Mouse (Mus musculus) heart, adult 2 months (tissue): ENCODE measurements around the gene Phlda2. TPM values are rescaled to one million over a fixed set of nuclear protein-coding genes. Genes with fewer than 3 reads are reported as not detected.

ENCODE experiments used
- DNase-seq, 2 experiments: peaks; one replicate each; pipeline ENCODE4 v3.0.0; 2021
- H3K27ac ChIP-seq: fragments of 200-600 bp; 2 replicates; pipeline ENCODE4 v1.8.1; 2022
- H3K27me3 ChIP-seq: fragments of 200-500 bp; 2 replicates; pipeline ENCODE4 v1.6.1; 2012; ENCODE audit warnings: mild to moderate bottlenecking, low read length, inconsistent platforms, mixed read lengths; ENCODE audit not compliant: control insufficient read depth, insufficient read depth
- H3K36me3 ChIP-seq: fragments of 200-500 bp; 2 replicates; pipeline ENCODE4 v1.6.1; 2012; ENCODE audit warnings: low read length, inconsistent platforms; ENCODE audit not compliant: control insufficient read depth, insufficient read depth
- H3K4me1 ChIP-seq: fragments of 200-500 bp; 2 replicates; pipeline ENCODE4 v1.6.1; 2011; ENCODE audit warnings: low read length; ENCODE audit not compliant: control insufficient read depth, insufficient read depth
- H3K4me3 ChIP-seq: fragments of 200-600 bp; 2 replicates; pipeline ENCODE4 v1.8.1; 2022
- H3K79me2 ChIP-seq: fragments of 200-500 bp; replicated peaks from 2 replicates; pipeline ENCODE4 v1.6.1; 2012; ENCODE audit warnings: mild to moderate bottlenecking, inconsistent platforms, low read length, moderate library complexity, mixed read lengths; ENCODE audit not compliant: control insufficient read depth, insufficient read depth
- H3K9ac ChIP-seq: fragments of 200-500 bp; 2 replicates; pipeline ENCODE4 v1.6.1; 2012; ENCODE audit warnings: low read depth, mild to moderate bottlenecking, control low read depth, inconsistent platforms, low read length, mixed read lengths
- CTCF ChIP-seq: fragments of 200-600 bp; IDR thresholded peaks from 2 replicates; pipeline ENCODE4 v1.8.1; 2022; ENCODE audit warnings: antibody characterized with exemption, mild to moderate bottlenecking, moderate library complexity
- EP300 ChIP-seq: fragments of 200-500 bp; IDR thresholded peaks from 2 replicates; pipeline ENCODE4 v1.6.1; 2011; ENCODE audit warnings: low read depth, low read length, control low read depth; ENCODE audit not compliant: insufficient read depth
- POLR2A ChIP-seq: fragments of 200-500 bp; IDR thresholded peaks from 2 replicates; pipeline ENCODE4 v1.6.1; 2011; ENCODE audit warnings: mild to moderate bottlenecking, low read depth, low read length, control low read depth; ENCODE audit not compliant: insufficient read depth
- WGBS: fragments of 180-500 bp; shearing (Covaris S2); methylation state at CpG from one replicate; pipeline ENCODE4 v1.1.7; 2018; 5-methylcytosine and 5-hydroxymethylcytosine counted together
- intact Hi-C: fragments of 180-260 bp; cut with DNase I; formaldehyde crosslinking; loops from one replicate; pipeline ENCODE4 v1.15.1; 2025
- polyA plus RNA-seq: library from polyadenylated mRNA; depleted of rRNA; stranded (reverse); fragments of >200 nt; gene quantifications from 2 replicates; pipeline ENCODE4 v1.2.3, GENCODE M21; 2012
- total RNA-seq, 2 experiments: library from RNA; stranded (reverse); gene quantifications; 2 replicates each; pipeline ENCODE4 v1.2.3; 2021

Gene Phlda2
- total and polyA plus RNA-seq, 3 experiments, result not detected

GRCm38 (mm10) chr7:143506675-143507074, 3.7 kb upstream of the Phlda2 start:
- Histone ChIP-seq H3K27me3 (peaks cover 7% of the 10 kb centered on the region), H3K27ac (no peak overlapping the region), H3K36me3 (no peaks in the 10 kb centered on the region), H3K9ac (no peak overlapping the region), H3K4me3 (no peak overlapping the region), H3K79me2 (no peaks in the 10 kb centered on the region), H3K4me1 (peaks cover 2% of the 10 kb centered on the region)
- peak; percentile 28 to 46 for DNase-seq
- TF ChIP-seq CTCF, result peak; percentile 88
- no peak for TF ChIP-seq EP300
- no peak for TF ChIP-seq POLR2A
- intact Hi-C loops, result loop anchor here (1.0 to 5.0 kb wide), 2 partner anchors 26 to 34 kb away; partner anchors contain the start of gene Slc22a18
- 23% methylated on average over 7 of the region's 7 CpGs for WGBS

- no peak overlapping the region for H3K27ac ChIP-seq
- WGBS, result 67% methylated on average over 7 of the region's 7 CpGs
- TF ChIP-seq POLR2A, result no peak
- TF ChIP-seq EP300, result no peak
- no peak for TF ChIP-seq CTCF
Observed at GRCm38 (mm10) chr7:143506271-143506670, 3.3 kb upstream of the Phlda2 start.

GRCm38 (mm10) chr7:143505823-143506222, 2.9 kb upstream of the Phlda2 start:
- intact Hi-C loops, result loop anchor here (1.0 to 5.0 kb wide), 2 partner anchors 26 to 34 kb away; partner anchors contain the start of gene Slc22a18
- peaks cover 3% of the 10 kb centered on the region for H3K4me1 ChIP-seq
- no peak overlapping the region for H3K9ac ChIP-seq
- peak; percentile 79 for TF ChIP-seq CTCF
- no peak for TF ChIP-seq POLR2A
- TF ChIP-seq EP300, result no peak
- peaks cover 7% of the 10 kb centered on the region for H3K27me3 ChIP-seq
- no peak overlapping the region for H3K4me3 ChIP-seq
- no peaks in the 10 kb centered on the region for H3K79me2 ChIP-seq
- no peaks in the 10 kb centered on the region for H3K36me3 ChIP-seq
- peak; percentile 70 to 83 for DNase-seq
- H3K27ac ChIP-seq, result no peak overlapping the region
- WGBS, result 26% methylated on average over 11 of the region's 11 CpGs

More at GRCm38 (mm10) chr7:143506271-143506670, 3.3 kb upstream of the Phlda2 start:
- Histone ChIP-seq H3K36me3 (no peaks in the 10 kb centered on the region), H3K27me3 (peaks cover 7% of the 10 kb centered on the region), H3K4me1 (peaks cover 2% of the 10 kb centered on the region), H3K79me2 (no peaks in the 10 kb centered on the region), H3K9ac (no peak overlapping the region), H3K4me3 (no peak overlapping the region)
- no peak for DNase-seq
- intact Hi-C loops, result loop anchor here (1.0 to 5.0 kb wide), 2 partner anchors 26 to 34 kb away; partner anchors contain the start of gene Slc22a18

GRCm38 (mm10) chr7:143505411-143505810, 2.5 kb upstream of the Phlda2 start:
- Histone ChIP-seq H3K27me3 (peaks cover 7% of the 10 kb centered on the region), H3K27ac (no peak overlapping the region), H3K36me3 (no peaks in the 10 kb centered on the region), H3K4me3 (no peak overlapping the region), H3K9ac (no peak overlapping the region), H3K4me1 (peaks cover 4% of the 10 kb centered on the region), H3K79me2 (no peaks in the 10 kb centered on the region)
- 80% methylated on average over 2 of the region's 2 CpGs for WGBS
- DNase-seq, result no peak
- intact Hi-C loops, result loop anchor here (5.0 kb wide), 1 partner anchor 33 kb away; the partner anchor contains the start of gene Slc22a18
- TF ChIP-seq EP300, result no peak
- no peak for TF ChIP-seq POLR2A
- TF ChIP-seq CTCF, result no peak

- H3K36me3 ChIP-seq, result no peaks in the 10 kb centered on the region
- H3K79me2 ChIP-seq, result no peaks in the 10 kb centered on the region
- TF ChIP-seq EP300 (no peak), CTCF (no peak), POLR2A (no peak)
- no peak overlapping the region for H3K4me3 ChIP-seq
- H3K9ac ChIP-seq, result no peak overlapping the region
- H3K4me1 ChIP-seq, result peaks cover 4% of the 10 kb centered on the region
- WGBS, result 85% methylated on average over 6 of the region's 6 CpGs
- H3K27ac ChIP-seq, result no peak overlapping the region
- peaks cover 7% of the 10 kb centered on the region for H3K27me3 ChIP-seq
- intact Hi-C loops, result no loop called here
- DNase-seq, result no peak
Observed at GRCm38 (mm10) chr7:143503926-143504325, 976 bp upstream of the Phlda2 start.

GRCm38 (mm10) chr7:143501643-143502417, 1.1 kb downstream of the Phlda2 start:
- peak overlapping the region; percentile 50; the same call in 1 of the 2 replicates for H3K9ac ChIP-seq
- H3K4me1 ChIP-seq, result peaks cover 4% of the 10 kb centered on the region
- intact Hi-C loops, result no loop called here
- TF ChIP-seq EP300 (no peak), POLR2A (no peak), CTCF (no peak)
- DNase-seq, result peak; percentile 56 to 69
- H3K79me2 ChIP-seq, result no peaks in the 10 kb centered on the region
- H3K36me3 ChIP-seq, result no peaks in the 10 kb centered on the region
- peaks cover 7% of the 10 kb centered on the region for H3K27me3 ChIP-seq
- 3% methylated on average over 55 of the region's 55 CpGs for WGBS
- peak overlapping the region; percentile 41 for H3K4me3 ChIP-seq
- no peak overlapping the region for H3K27ac ChIP-seq
